Mouse (Mus musculus) neutrophil, adult 5-6 weeks (primary cell): Measurements from ENCODE around the gene Syp. TPM values are rescaled to one million over a fixed set of nuclear protein-coding genes. Genes with fewer than 3 reads are reported as not detected.

ENCODE experiments used
- ATAC-seq: fragments of 151-379, 151-347 bp; 2 replicates; pipeline ENCODE4 v1.8.0; 2017; ENCODE audit warnings: mild to moderate bottlenecking, moderate TSS enrichment; ENCODE audit not compliant: insufficient number of reproducible peaks, poor library complexity, low FRiP score, severe bottlenecking; ENCODE audit errors: extremely low read depth
- total RNA-seq: library from RNA; stranded (forward); fragments of 200-1000 nt; gene quantifications from 2 replicates; pipeline ENCODE4 v1.2.3, GENCODE M21; 2017

Gene Syp
- total RNA-seq, 1 experiment from 2014 or later, result 0.93 TPM

DNA sequence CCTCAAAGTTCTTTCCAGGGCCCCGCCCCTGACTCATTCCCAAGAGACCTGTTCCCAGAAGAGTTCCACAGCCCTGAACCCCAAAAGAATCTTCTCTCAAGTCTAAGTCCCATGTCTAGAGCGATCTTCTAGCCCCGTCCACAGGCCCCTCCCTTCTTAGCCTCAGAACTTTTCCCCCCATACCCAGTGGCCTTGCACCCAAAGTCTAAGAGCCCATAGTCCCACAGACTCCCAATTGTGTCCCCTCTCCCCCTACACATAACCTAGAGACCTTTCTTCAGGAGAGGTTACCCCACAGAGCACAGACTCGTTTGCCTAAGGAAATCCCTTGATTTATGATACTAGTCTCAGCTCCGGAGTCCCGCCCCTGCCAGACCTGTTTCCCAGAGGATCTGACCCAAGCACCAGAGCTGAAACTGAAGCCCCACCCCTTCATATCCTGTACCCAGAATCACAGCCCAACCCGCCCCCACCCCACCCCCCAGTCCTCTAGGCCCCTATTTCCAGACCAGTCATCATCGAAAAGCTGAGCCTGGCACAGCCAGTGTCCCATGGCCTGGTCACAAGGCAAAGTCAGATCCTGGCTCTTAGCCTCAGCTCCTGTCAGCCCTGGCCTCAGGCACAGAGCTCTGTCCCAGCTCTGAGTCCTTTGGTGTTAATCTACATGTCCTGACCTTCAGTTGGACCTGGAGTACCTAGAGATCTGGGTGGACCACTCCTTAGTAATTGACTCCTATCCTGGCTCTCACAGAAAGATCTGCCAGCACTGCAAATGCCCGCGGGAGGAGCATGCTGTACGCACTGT is 20.7 kb downstream of the Syp start:
- no peak for ATAC-seq

DNA sequence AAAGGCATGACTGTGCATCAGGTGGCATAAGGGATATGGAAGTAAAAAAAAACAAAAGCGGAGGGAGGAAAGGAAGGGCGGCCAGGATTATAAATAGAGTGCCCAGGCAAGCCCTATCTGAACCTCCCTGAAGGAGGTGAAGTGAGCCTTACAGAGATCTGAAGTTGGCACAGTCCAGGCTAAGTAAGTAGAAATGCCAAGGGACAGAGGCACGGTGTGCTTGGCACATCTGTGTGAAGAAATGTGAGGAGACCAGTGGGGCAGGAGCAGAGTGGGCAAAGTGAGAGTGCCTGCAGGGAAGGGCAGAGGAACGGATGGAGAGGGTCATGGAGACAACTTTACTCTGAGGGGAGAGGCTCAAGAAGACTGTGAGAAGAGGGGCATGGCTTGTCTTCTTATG is 22.8 kb downstream of the Syp start:
- ATAC-seq, result no peak

DNA sequence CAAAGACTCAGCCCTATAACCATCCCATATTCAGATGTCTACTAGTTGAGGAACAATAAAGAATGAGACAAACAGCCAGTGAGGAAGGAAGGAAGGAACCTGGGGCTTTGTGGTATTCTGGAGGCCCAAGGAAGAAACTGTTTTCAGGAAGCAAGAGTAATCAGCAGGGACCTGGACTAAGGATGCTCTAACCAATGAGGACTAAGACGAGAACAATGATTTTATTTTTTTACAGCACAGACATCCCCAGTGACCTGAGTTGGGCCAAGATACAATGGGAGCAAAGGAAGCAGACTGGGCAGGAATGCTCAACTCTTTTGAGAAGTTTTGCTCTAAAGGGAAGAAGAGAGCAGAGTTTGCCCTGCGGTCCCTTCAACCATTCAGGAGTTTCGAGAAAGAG is 24.7 kb downstream of the Syp start:
- no peak for ATAC-seq

DNA sequence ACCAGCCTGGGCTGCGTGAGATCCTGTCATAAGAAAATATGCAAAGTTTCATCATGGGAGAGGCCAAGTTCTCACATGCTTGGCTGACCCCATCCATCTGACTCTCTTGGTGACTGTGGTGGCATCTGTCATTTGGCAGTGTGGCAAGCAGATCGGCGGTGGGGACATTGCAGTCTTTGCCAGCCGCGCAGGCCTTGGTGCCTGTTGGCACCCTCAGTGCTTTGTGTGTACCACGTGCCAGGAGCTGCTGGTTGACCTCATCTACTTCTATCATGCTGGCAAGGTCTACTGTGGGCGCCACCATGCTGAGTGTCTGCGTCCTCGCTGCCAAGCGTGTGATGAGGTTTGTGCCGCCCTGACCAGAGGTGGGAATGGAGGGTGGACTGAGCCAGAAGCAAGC is 26.5 kb downstream of the Syp start:
- ATAC-seq, result no peak

DNA sequence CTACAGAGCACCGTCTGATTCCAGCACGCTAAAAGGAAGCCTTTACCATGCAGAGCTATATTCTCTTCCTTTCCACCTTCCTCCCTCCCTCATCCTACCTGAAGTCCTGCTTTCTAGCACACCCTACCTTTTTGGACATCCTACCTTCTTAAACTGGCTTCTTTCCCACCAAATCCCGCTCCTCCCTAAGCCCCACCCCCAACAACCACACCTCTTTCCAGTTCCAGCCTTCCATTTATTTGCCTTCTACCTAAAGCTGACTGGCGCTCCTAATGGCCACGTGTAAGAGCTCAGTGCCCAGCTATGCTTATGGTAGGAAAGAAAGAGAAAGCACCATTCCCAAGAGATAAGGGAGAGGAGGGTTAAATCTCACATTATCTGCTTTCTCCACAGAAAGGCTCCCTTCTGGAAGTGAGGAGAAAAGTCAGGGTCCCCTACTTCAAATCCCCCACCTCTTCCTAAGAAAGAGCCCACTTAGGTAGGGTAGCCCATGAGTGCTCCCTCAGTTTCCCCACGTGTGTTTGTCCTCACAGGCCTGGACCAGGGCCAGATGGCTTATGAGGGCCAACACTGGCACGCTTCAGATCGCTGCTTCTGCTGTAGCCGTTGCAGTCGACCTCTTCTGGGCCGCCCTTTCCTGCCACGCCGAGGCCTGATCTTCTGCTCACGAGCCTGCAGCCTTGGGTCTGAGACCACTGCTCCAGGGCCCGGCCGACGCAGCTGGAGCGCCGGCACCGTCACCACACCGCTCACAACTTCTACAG is 27.6 kb downstream of the Syp start:
- no peak for ATAC-seq

DNA sequence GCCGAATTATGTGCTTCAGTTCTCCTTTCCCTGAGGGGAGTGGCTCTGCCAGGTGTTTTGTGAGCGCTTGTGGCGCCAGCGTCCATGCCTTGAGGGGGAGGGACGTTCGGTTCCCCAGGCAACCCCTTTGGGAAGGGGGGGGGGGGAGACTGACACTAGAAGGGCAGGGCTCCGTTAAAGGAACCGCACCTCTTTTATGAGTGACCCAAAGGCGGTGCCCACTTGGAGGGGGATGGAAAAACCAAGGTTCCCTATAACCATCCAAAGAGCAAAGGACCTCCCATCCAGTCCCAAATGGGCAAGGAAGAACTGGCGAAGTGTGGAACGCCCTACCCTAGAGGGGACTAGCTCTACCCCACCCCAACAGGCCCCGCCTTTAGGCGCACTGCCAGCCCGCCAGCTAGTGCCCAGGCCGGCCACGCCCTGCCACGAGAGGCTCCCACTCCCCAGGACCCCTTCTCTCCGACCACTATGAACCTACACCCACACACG is 32.2 kb downstream of the Syp start:
- ATAC-seq, result peak; percentile 66

DNA sequence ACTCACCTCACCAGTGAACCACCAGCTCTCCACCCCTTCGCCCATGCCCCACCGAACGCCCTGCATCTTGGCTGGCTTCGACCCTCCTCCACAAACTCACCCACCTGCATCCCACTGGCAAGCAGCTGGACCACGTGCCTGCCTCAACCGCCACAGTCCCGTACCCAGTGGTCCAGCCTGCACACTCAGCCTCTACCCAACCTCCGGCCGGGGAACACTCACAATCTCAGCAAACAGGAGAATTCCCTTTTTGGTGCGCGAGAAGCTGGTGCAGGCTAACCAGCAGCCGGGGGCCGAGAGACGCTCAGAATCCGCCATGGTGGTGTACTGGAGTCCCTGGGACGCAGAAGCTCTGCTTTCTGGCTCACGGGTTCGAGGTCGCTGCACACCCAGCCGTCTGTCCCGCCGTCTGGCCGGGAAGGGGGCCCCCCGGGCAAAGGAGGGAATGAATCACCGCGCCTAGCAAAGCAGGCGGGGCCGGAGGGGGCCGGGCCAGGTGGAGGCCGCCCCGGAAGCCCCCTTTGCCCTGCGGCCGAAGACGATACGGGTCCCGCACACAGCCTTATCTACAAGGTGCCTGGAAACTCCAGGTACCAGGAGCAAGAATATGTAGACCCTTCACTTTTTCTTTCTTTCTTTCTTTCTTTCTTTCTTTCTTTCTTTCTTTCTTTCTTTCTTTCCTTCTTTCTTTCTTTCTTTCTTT is 32.8 kb downstream of the Syp start, which contains the start of gene Plp2:
Plp2 (minus strand) TSS at position 470 of the 703 bp plus-strand sequence.
- no peak for ATAC-seq

DNA sequence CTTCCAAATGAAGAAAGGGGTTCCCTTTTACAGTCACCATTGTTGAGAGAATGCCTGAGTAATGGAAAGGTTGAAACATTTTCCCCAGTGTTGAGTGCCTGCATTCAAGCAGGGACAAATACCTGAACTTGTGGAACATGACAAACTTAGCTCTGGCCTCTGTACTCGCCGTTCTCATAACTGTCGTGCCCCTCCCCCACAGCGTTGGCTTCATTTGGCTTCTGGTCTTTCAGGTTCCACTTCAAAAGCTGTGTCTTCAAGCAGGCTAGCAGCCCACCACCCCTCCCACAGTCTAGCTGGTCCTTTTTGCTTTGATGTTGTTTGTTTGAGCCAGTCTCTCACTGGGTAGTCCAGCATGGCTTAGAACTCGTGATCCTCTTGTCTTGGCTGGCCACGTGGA is 34.5 kb downstream of the Syp start:
- ATAC-seq, result no peak

DNA sequence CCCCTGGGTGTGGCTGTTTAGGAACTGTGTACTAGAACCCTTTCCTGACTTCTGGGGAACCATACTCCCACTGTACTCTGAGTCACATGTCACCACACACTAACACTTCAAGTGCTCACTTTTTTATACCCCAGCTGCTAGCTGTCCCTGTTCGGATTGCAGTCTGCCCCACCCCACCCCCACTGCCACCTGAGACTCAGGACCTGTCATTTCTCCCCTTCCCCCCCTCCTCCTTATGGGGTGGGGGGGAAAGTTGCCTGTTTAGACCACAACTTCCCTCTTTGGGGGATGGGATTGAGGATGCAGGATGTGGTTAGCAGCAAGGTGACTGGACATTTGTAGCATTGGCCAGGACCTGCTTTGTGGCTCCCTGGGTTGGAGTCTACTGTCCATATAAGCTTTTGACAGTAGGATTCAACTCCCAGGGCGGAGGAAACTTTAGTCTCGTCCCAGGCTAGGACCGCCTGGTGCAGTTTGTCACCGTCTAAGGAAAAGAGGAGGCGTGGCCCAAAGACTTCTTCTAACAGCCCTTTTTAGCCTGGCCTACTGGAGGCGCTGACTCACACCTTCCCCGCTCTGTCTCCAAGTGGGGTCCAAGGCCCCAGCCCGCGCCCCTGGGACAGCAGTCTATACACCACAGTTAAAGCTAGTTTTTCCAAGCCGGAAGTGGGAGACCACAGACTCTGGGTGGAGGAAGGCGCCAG is 35.5 kb downstream of the Syp start:
- ATAC-seq, result peak; percentile 77

DNA sequence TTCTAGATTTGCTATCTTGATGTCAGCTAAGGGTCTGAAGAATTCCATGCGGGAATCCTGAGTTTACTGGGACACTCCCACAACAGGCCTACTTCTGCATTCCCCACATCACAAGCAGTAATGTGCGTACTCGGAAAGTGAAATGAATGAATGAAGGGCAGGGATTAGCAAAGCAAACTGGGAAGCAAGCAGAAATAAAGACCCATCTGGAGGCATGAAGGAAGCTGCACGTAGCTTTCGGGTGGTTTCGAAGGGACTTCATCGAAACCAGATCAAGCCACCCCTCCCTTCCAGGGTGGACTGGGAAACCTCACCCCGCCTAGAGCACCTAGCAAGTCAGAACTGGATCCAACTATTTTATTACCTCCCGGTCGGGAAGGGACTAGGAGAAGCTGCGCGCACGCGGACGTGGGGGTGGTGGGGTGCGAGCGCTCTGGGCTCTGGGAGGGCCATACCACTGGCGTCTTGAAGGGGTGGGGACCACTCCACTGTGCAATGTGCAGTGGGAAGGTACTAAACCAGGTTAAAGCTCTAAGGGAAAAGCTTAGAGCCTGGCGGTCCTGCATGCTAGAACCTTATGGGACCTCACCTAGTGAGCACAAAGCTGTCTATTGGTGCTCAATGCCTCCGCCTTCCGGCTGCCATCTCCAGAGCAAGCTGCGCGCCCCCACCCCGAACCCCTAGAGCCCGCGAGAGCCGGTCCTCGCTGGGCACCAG is 36.2 kb downstream of the Syp start:
- no peak for ATAC-seq

DNA sequence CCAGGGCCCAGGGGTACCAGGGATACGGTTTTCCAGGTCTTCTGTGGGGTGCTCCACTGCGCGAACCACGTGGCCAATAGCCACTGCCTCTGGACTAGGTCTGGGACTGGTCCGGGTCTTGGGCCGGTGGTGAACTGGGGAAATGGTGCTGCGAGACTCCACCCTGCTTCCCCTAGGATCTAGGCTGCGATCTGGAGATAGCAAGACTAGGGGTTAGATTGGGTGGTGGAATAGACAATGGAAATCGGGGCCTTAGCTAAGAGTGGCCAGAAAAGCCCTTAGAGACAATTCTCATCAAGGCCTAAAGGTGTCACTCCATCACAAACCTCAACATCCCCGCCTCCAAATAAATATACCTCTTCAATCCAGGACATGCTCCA is 36.7 kb downstream of the Syp start:
- no peak for ATAC-seq

DNA sequence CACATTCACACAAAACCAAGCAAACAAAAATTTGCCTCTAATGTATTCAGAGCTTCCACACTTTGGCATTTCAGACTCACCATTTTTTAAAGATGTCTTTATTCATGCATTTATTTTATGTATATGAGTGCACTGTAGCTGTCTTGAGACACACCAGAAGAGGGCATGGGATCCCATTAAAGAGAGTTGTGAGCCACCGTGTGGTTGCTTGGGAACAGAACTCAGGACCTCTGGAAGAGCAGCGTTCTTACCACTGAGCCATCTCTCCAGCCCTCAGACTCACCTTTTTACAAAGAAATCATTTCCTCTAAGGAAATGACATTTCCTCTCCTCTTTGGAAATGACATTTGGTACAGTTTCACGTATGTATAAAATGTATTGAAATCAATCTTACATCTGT is 40.7 kb downstream of the Syp start:
- ATAC-seq, result no peak

DNA sequence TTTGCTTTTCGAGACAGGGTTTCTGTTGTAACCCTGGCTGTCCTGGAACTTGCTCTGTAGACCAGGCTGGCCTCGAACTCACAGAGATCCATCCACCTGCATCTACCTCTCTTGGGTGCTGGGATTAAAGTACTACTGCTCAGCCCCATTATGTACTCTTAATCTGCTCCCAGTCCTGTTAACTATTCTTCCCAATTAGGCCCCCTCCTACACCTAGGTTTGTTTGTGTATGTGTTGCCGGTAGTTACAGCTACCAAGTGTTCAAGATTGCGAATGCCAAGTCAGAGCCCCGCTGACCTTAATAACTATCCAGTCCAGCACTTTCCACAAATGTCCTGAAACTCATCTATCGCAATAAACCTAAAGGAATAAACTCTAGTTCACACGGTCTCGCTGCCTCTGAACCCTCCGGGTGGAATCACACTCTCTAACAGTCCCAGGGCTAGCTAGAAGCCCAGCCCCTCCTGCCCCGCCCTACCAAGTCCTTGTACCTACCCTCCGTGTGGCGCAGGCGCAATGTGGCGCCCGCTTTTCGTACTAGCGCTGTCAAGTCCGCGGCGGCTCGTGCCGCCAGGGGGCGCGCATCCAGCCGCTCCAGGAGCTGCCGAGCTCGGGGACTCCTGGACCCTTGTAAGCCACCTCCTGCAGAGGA is 41.3 kb downstream of the Syp start:
- peak; percentile 98 for ATAC-seq

DNA sequence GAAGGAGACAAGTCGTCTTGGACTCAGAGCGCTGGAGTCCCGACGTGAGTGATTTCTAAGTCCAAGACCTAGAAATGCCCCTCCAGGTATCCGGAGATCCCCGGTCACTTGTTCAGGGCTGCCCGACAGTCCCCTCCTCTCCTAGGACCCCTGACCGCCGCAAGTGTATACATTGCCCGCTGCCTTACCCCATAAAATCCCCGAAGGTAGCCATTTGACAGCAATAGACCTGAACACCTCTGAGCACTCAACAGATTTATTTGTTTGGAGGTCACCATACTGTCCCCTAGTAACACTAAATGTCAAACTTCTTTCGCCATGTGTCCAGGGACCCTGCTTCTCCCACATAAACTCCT is 41.8 kb downstream of the Syp start:
- ATAC-seq, result no peak

DNA sequence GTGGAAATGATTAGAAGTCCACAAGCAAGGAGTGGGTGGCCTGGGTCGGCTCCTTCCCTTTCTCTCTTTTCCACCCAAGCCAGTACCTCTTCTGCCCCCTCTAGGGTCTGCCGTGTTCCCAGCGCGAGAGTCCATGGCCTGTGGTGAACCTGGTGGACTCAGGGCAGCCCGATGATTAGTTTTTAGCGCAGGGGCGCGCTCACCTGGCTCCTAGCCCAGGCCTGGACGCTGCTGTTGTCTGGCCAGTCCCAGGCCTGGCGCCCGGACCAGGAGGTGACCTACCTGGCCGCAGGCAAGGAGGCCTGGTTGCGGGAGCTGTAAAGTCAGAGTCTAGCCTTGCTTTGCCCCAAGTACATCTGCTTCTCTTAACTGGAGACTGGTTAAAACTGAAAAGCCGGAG is 42.6 kb downstream of the Syp start, which contains the start of gene Magix:
Magix (minus strand) TSS at position 388 of the 400 bp plus-strand sequence.
- ATAC-seq, result no peak

DNA sequence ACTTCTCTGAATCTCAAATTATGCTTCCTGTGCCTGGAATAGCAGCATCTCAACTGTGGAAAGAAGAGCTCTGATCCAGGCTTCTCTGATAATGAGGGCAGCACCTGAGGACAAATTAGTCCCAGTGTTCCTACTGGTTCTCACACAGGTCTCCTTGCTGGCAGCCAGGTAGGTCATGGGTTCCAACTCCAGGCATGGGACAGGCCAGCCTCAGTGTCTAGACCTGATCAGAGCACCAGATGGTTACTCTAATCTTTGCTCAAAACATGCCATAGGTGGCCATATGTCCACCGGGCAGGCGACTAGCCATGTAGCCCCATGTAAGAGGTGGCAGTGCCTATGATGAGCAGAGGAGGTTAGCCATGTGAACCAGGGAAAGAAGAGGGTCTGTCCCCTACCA is 50.0 kb downstream of the Syp start:
- ATAC-seq, result no peak

DNA sequence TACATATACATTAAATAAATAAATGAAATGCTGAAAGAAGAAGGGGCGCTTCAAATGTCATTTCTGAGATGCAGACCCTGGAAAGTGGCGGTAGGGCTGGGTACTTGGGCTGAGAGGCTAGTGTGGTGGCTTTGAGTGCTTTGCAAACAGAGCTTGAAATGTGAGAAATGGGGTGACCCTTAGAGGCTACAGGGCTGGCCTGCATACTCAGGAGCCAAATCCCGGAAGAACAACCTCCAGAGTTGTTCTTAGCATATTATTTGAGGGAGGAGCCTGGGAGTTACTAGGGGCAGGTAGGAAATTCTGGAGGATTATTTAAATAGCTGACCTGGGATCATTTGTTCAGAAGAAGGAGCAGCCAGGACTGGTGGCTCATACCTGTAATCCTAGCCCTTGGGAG is 52.2 kb downstream of the Syp start:
- no peak for ATAC-seq

DNA sequence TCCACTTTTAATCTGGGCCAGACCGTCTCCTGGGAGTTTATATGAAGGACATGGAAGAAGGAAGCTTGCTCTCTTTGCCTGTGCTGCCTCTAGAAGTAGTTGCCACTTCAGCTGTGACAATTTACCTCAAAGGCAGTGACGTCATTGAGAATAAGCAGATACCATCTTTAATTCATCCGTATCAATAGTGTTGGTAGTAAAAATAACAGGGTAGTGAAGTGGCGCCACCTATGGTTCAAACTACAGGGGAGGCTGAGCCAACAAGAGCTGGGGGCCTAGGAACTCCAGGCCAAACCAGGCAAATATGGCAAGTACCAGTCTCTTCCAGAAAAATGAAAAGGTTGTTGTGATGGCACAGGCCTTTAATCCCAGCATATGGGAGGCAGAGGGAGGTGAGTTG is 54.6 kb downstream of the Syp start:
- ATAC-seq, result peak; percentile 66
